Mouse (Mus musculus) C2C12 (cell line): Measurements from ENCODE around the gene Cfb. TPM values are rescaled to one million over a fixed set of nuclear protein-coding genes. Genes with fewer than 3 reads are reported as not detected.
"Not testable (repeated sequence)": the region's sequence is repeated elsewhere in the genome, so short reads cannot be mapped to it uniquely, and the experiment has no call there.

Source experiments
- H3K27me3 ChIP-seq: one replicate; pipeline ENCODE4 v1.6.1; 2011; ENCODE audit not compliant: control insufficient read depth, insufficient read depth, insufficient read length
- H3K36me3 ChIP-seq: one replicate; pipeline ENCODE4 v1.6.1; 2011; ENCODE audit not compliant: control insufficient read depth, insufficient read depth
- H3K4me3 ChIP-seq: one replicate; pipeline ENCODE4 v1.5.1; 2011; ENCODE audit warnings: mild to moderate bottlenecking, control low read depth; ENCODE audit not compliant: poor library complexity, insufficient read depth, severe bottlenecking
- H3K79me2 ChIP-seq: one replicate; pipeline ENCODE4 v1.6.1; 2011; ENCODE audit not compliant: control insufficient read depth, insufficient read depth
- H3K79me3 ChIP-seq: one replicate; pipeline ENCODE4 v1.6.1; 2011; ENCODE audit warnings: low read depth, control low read depth
- H3ac ChIP-seq: one replicate; pipeline ENCODE3; 2011; ENCODE audit warnings: low read depth; ENCODE audit not compliant: control insufficient read depth, insufficient read length
- CEBPB ChIP-seq: IDR thresholded peaks from one replicate; pipeline ENCODE4 v1.6.1; 2011; ENCODE audit warnings: low read depth, mild to moderate bottlenecking, control low read depth, moderate library complexity
- CTCF ChIP-seq: IDR thresholded peaks from one replicate; pipeline ENCODE4 v1.5.1; 2011; ENCODE audit not compliant: control insufficient read depth, insufficient read depth, insufficient read length
- FOSL1 ChIP-seq: IDR thresholded peaks from one replicate; pipeline ENCODE4 v1.8.0; 2011; ENCODE audit warnings: mild to moderate bottlenecking, low read length; ENCODE audit not compliant: poor library complexity, insufficient read depth, severe bottlenecking
- MAX ChIP-seq: IDR thresholded peaks from one replicate; pipeline ENCODE4 v1.6.1; 2011; ENCODE audit warnings: mild to moderate bottlenecking, control low read depth
- MYOD1 ChIP-seq: IDR thresholded peaks from one replicate; pipeline ENCODE4 v1.6.1; 2011; ENCODE audit warnings: low read depth; ENCODE audit not compliant: control insufficient read depth, insufficient read length
- MYOG ChIP-seq: IDR thresholded peaks from one replicate; pipeline ENCODE4 v1.6.1; 2011; ENCODE audit not compliant: control insufficient read depth, insufficient read length; ENCODE audit errors: extremely low read depth
- USF1 ChIP-seq: IDR thresholded peaks from one replicate; pipeline ENCODE4 v1.6.1; 2011; ENCODE audit warnings: low read depth, mild to moderate bottlenecking, control low read depth, moderate library complexity
- long read RNA-seq, 2 experiments: library from polyadenylated mRNA; unstranded; transcript quantifications; one replicate each; pipeline ENCODE4 v2.0.0; 2019 to 2020
- polyA plus RNA-seq: library from polyadenylated mRNA; unstranded; fragments of >200 nt; fragmentation: generic; extraction: Trizol; gene quantifications from one replicate; pipeline ENCODE4 v1.2.1, GENCODE M21; 2012; ENCODE audit warnings: missing spikeins

Cfb gene
- 0.28 TPM for polyA plus RNA-seq
- long read RNA-seq, experiment 1 = 0 reads
- long read RNA-seq, experiment 2 = 0 reads

- H3ac ChIP-seq = no peak within 1 kb of the TSS
- H3K79me2 ChIP-seq = no peaks in the 10 kb centered on the region
- no peaks in the 10 kb centered on the region for H3K36me3 ChIP-seq
- TF ChIP-seq MAX = no peak
- TF ChIP-seq MYOG = no peak
- no peak within 1 kb of the TSS for H3K4me3 ChIP-seq
- H3K27me3 ChIP-seq = peaks cover 25% of the 10 kb centered on the region
- H3K79me3 ChIP-seq = no peaks in the 10 kb centered on the region
These were observed at the start of gene Cfb for GRCm38 (mm10) chr17:34862416-34863081. TSS of gene Cfb (minus strand) at chr17:34862518.

- H3K36me3 ChIP-seq = peaks cover 65% of the 10 kb centered on the region
- no peaks in the 10 kb centered on the region for H3K79me2 ChIP-seq
These were observed 49.6 kb upstream of the Cfb start for GRCm38 (mm10) chr17:34911945-34912351.

GRCm38 (mm10) chr17:34910982-34911381 lies 48.7 kb upstream of the Cfb start:
- Histone ChIP-seq H3K79me2 (no peaks in the 10 kb centered on the region), H3K4me3 (no peak overlapping the region), H3K36me3 (peaks cover 68% of the 10 kb centered on the region), H3ac (no peak overlapping the region), H3K79me3 (no peaks in the 10 kb centered on the region), H3K27me3 (no peaks in the 10 kb centered on the region)
- no peak for TF ChIP-seq MYOD1
- no peak for TF ChIP-seq CTCF
- TF ChIP-seq FOSL1 = no peak
- no peak for TF ChIP-seq CEBPB
- TF ChIP-seq MYOG = no peak
- TF ChIP-seq MAX = no peak
- no peak for TF ChIP-seq USF1

More at GRCm38 (mm10) chr17:34911945-34912351, 49.6 kb upstream of the Cfb start:
- H3K79me3 ChIP-seq = no peaks in the 10 kb centered on the region
- H3K4me3 ChIP-seq = no peak overlapping the region
- H3K27me3 ChIP-seq = no peaks in the 10 kb centered on the region
- TF ChIP-seq CEBPB (no peak), MYOG (no peak), MYOD1 (no peak), USF1 (no peak), CTCF (peak; percentile 92)
- no peak overlapping the region for H3ac ChIP-seq

DNA sequence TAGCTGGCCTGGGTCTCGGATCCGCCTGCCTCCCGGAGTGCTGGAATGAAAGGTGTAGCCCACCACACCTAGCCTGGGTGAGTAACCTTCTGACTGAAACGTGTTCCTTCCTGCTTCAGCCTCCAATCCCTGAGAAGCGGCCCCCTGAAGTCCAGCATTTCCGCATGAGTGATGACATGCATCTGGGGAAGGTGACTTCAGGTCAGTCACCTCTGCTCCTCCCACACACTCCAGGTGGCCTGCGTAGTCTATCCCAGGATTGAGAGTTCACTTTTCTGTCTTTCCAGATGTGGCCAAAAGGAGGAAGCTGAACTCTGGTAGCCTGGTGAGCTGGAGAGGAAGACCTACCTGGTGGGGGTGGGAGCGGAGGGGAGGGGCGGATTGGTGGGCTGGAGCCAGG lies 40.6 kb upstream of the Cfb start:
- Histone ChIP-seq H3K79me3 (peaks cover 24% of the 10 kb centered on the region), H3K79me2 (peaks cover 33% of the 10 kb centered on the region), H3K4me3 (no peak overlapping the region), H3K27me3 (no peaks in the 10 kb centered on the region), H3K36me3 (peaks cover 41% of the 10 kb centered on the region), H3ac (no peak overlapping the region)
- no peak for TF ChIP-seq MYOD1
- TF ChIP-seq FOSL1 = no peak
- no peak for TF ChIP-seq MYOG
- TF ChIP-seq CEBPB = no peak
- TF ChIP-seq USF1 = no peak
- TF ChIP-seq CTCF = no peak
- no peak for TF ChIP-seq MAX

DNA sequence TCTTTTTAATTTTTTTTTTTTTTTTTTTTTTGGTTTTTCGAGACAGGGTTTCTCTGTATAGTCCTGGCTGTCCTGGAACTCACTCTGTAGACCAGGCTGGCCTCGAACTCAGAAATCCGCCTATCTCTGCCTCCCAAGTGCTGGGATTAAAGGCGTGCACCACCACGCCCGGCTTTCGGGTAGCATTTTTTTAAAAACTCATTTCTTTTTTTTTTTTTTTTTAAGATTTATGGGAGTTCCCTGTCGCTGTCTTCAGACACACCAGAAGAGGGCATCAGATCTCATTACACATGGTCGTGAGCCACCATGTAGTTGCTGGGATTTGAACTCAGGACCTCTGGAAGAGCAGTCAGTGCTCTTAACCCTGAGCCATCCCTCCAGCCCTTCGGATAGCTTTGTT lies 39.6 kb upstream of the Cfb start:
- H3K4me3 ChIP-seq, H3K27me3 ChIP-seq, H3ac ChIP-seq: not testable (repeated sequence)
- H3K79me3 ChIP-seq = peaks cover 25% of the 10 kb centered on the region
- H3K79me2 ChIP-seq = peaks cover 41% of the 10 kb centered on the region
- peaks cover 33% of the 10 kb centered on the region for H3K36me3 ChIP-seq

DNA sequence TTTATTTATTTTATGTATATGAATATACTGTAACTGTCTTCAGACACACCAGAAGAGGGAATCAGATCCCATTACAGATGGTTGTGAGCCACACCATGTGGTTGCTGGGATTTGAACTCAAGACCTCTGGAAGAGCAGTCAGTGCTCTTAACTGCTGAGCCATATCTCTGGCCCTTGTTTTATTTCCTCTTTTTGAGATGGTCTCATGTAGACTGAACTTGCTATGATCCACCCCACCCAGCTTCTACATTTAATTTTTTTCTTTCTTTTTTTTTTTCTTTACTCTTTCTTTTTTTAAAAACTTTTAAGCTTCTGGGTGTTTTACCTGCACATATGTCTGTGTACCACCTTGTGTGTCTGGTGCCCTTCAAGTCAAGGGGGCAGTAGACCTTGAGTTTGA lies 38.5 kb upstream of the Cfb start:
- Histone ChIP-seq H3K36me3 (peaks cover 29% of the 10 kb centered on the region), H3K79me2 (peaks cover 51% of the 10 kb centered on the region)
- H3K27me3 ChIP-seq = not testable (repeated sequence)

GRCm38 (mm10) chr17:34899890-34900243 lies 37.5 kb upstream of the Cfb start:
- Histone ChIP-seq H3K36me3 (peaks cover 24% of the 10 kb centered on the region), H3K27me3 (no peaks in the 10 kb centered on the region), H3K4me3 (peak overlapping the region; percentile 76), H3K79me3 (peaks cover 26% of the 10 kb centered on the region), H3K79me2 (peaks cover 60% of the 10 kb centered on the region), H3ac (peak overlapping the region; percentile 97)
- no peak for TF ChIP-seq FOSL1
- TF ChIP-seq USF1 = no peak
- TF ChIP-seq CTCF = no peak
- TF ChIP-seq MYOG = no peak
- TF ChIP-seq MYOD1 = no peak
- no peak for TF ChIP-seq MAX
- no peak for TF ChIP-seq CEBPB

More for the DNA sequence above, 38.5 kb upstream of the Cfb start:
- H3ac ChIP-seq, H3K4me3 ChIP-seq: not testable (repeated sequence)
- H3K79me3 ChIP-seq = peaks cover 26% of the 10 kb centered on the region
